In genomic region chr3:62340861-62341260, GRCm38 (mm10) we compare ENCODE assay signal across 10 mouse cellular contexts. TPM values are rescaled to one million over a fixed set of nuclear protein-coding genes. Genes with fewer than 3 reads are reported as not detected.
DNase-seq lines count a peak whose midpoint lies in the region; ATAC-seq and TF ChIP-seq lines count a peak whose summit lies in the region.
"Had no signal": no experiment of that assay in that cellular context is flagged by ENCODE, and none has a peak within 500 bp of the region (broad histone marks: within the 10 kb centered on the region; RNA-seq: fewer than 3 reads in every experiment).

No protein-coding gene starts in this region.

- 37% methylated on average over 2 of the region's 2 CpGs for WGBS in heart, embryonic 13.5 days
- 16% methylated on average over 2 of the region's 2 CpGs for WGBS in embryonic facial prominence, embryonic 12.5 days
- 16% methylated on average over 2 of the region's 2 CpGs for whole genome bisulfite sequencing in intestine, postnatal 0 days
- 14% methylated on average over 2 of the region's 2 CpGs for WGBS in midbrain, embryonic 14.5 days

- H3K27ac ChIP-seq in heart, embryonic 13.5 days (replicated peaks), result no peak overlapping the region
- H3K27ac ChIP-seq in embryonic facial prominence, embryonic 12.5 days, result no peak overlapping the region
- no peak overlapping the region for H3K27ac ChIP-seq in intestine, postnatal 0 days (ENCODE audit: low read depth, low read length)
- H3K27ac ChIP-seq in midbrain, embryonic 14.5 days (replicated peaks; ENCODE audit: low read depth, low read length), result no peak overlapping the region

- no peak for ATAC-seq in heart, embryonic 13.5 days (ENCODE audit: extremely low read depth, insufficient number of reproducible peaks, low FRiP score, low TSS enrichment)
- ATAC-seq in embryonic facial prominence, embryonic 12.5 days (ENCODE audit: insufficient number of reproducible peaks, insufficient read depth, low FRiP score, low TSS enrichment), result no peak
- ATAC-seq in intestine, postnatal 0 days, result no peak
- no peak for ATAC-seq in midbrain, embryonic 14.5 days (ENCODE audit: low FRiP score, low TSS enrichment)
- ATAC-seq in cerebellum, adult (ENCODE audit: insufficient number of reproducible peaks, low FRiP score, low TSS enrichment), result no peak

- H3K4me1 ChIP-seq in heart, embryonic 13.5 days, result peaks cover 14% of the 10 kb centered on the region
- 0 out of 2 replicates have a peak, but pooled peaks cover 4% of the 10 kb centered on the region for H3K4me1 ChIP-seq in embryonic facial prominence, embryonic 12.5 days
- peaks cover 12% of the 10 kb centered on the region; the same call in 1 of the 2 replicates for H3K4me1 ChIP-seq in intestine, postnatal 0 days (replicated peaks; ENCODE audit: control insufficient read depth, insufficient read depth, low read length)
- peaks cover 6% of the 10 kb centered on the region; the same call in 1 of the 2 replicates for H3K4me1 ChIP-seq in midbrain, embryonic 14.5 days (ENCODE audit: control insufficient read depth, insufficient read depth, low read length)

- no peak overlapping the region for H3K9ac ChIP-seq in heart, embryonic 13.5 days
- H3K9ac ChIP-seq in embryonic facial prominence, embryonic 12.5 days, result no peak overlapping the region
- no peak overlapping the region for H3K9ac ChIP-seq in intestine, postnatal 0 days (ENCODE audit: low read depth, low read length)
- H3K9ac ChIP-seq in midbrain, embryonic 14.5 days (replicated peaks; ENCODE audit: low read length), result no peak overlapping the region

- TF ChIP-seq CTCF in intestine, postnatal 0 days (IDR thresholded peaks at IDR 0.05; ENCODE audit: low read depth), result no peak

- H3K36me3 ChIP-seq in heart, embryonic 13.5 days, result no peaks in the 10 kb centered on the region
- H3K36me3 ChIP-seq in embryonic facial prominence, embryonic 12.5 days, result no peaks in the 10 kb centered on the region
- peaks cover 4% of the 10 kb centered on the region; the same call in 1 of the 2 replicates for H3K36me3 ChIP-seq in intestine, postnatal 0 days (ENCODE audit: control insufficient read depth, insufficient read depth)
- no peaks in the 10 kb centered on the region for H3K36me3 ChIP-seq in midbrain, embryonic 14.5 days (ENCODE audit: control insufficient read depth, insufficient read depth, low read length)

- no peaks in the 10 kb centered on the region for H3K9me3 ChIP-seq in heart, embryonic 13.5 days
- no peaks in the 10 kb centered on the region for H3K9me3 ChIP-seq in embryonic facial prominence, embryonic 12.5 days
- H3K9me3 ChIP-seq in intestine, postnatal 0 days (ENCODE audit: control insufficient read depth), result no peaks in the 10 kb centered on the region
- H3K9me3 ChIP-seq in midbrain, embryonic 14.5 days (ENCODE audit: control insufficient read depth, low read length), result no peaks in the 10 kb centered on the region

- DNase-seq in heart, adult 8-10 months (ENCODE audit: low spot score), result no peak
- peak; percentile 30 for DNase-seq in midbrain, embryonic 14.5 days
- no peak for DNase-seq in right cerebral cortex, postnatal 25 days
- DNase-seq in spleen, postnatal 10 days (ENCODE audit: low spot score in 2 of 2), result no peak
- DNase-seq: thymus, postnatal 25 days had no signal

- H3K4me3 ChIP-seq in heart, embryonic 13.5 days, result peak overlapping the region; percentile 77
- no peak overlapping the region for H3K4me3 ChIP-seq in embryonic facial prominence, embryonic 12.5 days
- peak overlapping the region; percentile 85 for H3K4me3 ChIP-seq in intestine, postnatal 0 days (ENCODE audit: low read depth, low read length)
- peak overlapping the region; percentile 79 for H3K4me3 ChIP-seq in midbrain, embryonic 14.5 days (replicated peaks; ENCODE audit: low read depth, low read length)

- peaks cover 9% of the 10 kb centered on the region for H3K27me3 ChIP-seq in heart, embryonic 13.5 days (replicated peaks)
- H3K27me3 ChIP-seq in embryonic facial prominence, embryonic 12.5 days, result 0 out of 2 replicates have a peak, but pooled peaks cover 5% of the 10 kb centered on the region
- H3K27me3 ChIP-seq in intestine, postnatal 0 days (replicated peaks; ENCODE audit: control insufficient read depth, insufficient read depth, low read length), result no peaks in the 10 kb centered on the region
- peaks cover 9% of the 10 kb centered on the region; the same call in 1 of the 2 replicates for H3K27me3 ChIP-seq in midbrain, embryonic 14.5 days (ENCODE audit: control insufficient read depth, insufficient read depth, low read length)
- H3K27me3 ChIP-seq: CH12.LX had no signal

- H3K4me2 ChIP-seq in heart, embryonic 13.5 days, result peak overlapping the region; percentile 90
- peak overlapping the region; percentile 80 for H3K4me2 ChIP-seq in embryonic facial prominence, embryonic 12.5 days (replicated peaks)
- H3K4me2 ChIP-seq in intestine, postnatal 0 days (replicated peaks; ENCODE audit: low read depth), result peak overlapping the region; percentile 67
- H3K4me2 ChIP-seq in midbrain, embryonic 14.5 days (ENCODE audit: low read length), result peak overlapping the region; percentile 85

RNA-seq across cellular contexts. Expression of gene Arhgef26, which starts 2.7 kb away (rescaled TPM):
- polyA plus RNA-seq in heart, embryonic 13.5 days (2015; fragmentation: Nextera tagmentation; extraction: Ambion mirVana), result 4.6 and 4.9 TPM in 2 replicates
- total RNA-seq in heart, adult 8-10 months (2022), result 1 to 10 TPM; 1.8 to 3.9 (median 2.5) TPM
- 12.5 and 12.9 TPM in 2 replicates for polyA plus RNA-seq in embryonic facial prominence, embryonic 12.5 days (2016; fragmentation: Nextera tagmentation; extraction: Ambion mirVana)
- 13.0 and 15.7 TPM in 2 replicates for polyA plus RNA-seq in intestine, postnatal 0 days (2015; fragmentation: Nextera tagmentation; extraction: Ambion mirVana)
- polyA plus RNA-seq in midbrain, embryonic 14.5 days (2014; fragmentation: Nextera tagmentation; extraction: Ambion mirVana), result 7.5 and 7.6 TPM in 2 replicates
